Mouse (Mus musculus): ENCODE measurements around the gene Mapt. TPM values are rescaled to one million over a fixed set of nuclear protein-coding genes. Genes with fewer than 3 reads are reported as not detected.

Gene Mapt
- total RNA-seq (2023) = not detected in 4 replicates

DNA sequence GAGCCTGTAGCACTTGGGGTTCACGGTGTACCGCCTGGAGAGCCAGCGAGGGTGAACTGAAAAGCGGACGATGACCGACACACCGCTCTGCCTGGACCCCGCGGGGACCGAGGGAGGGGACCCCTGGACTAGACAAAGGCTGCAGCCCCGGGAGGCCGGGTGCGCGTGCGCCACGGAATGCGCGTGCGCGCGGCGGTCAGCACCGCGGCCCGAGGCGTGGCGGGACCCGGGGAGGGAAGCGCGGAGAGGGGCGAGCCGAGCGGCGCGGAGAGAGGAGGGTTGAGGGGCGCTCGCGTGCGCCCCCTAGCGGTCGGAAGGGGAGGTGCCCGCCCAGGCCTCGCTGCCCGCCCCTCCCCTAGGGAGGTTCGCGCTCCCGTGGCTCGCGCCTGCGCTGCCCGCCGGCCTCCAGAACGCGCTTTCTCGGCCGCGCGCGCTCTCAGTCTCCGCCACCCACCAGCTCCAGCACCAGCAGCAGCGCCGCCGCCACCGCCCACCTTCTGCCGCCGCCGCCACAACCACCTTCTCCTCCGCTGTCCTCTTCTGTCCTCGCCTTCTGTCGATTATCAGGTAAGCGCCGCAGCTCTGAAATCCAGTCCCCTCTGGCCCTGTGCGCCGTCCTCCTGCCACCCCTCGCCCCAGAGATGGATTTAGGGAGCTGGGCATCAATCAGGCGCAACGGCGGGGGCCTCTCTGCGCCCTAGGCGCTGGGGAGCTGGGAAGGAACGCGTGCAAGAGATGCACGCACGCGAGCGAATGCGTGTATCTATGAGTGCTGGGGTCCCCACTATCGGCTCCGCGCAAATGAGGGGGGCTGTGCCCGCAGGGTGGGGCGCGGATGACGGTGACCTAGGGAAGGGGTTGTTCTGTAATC lies at the start of gene Mapt:
Mapt (plus strand) TSS at position 350 of the 871 bp plus-strand sequence.

DNA sequence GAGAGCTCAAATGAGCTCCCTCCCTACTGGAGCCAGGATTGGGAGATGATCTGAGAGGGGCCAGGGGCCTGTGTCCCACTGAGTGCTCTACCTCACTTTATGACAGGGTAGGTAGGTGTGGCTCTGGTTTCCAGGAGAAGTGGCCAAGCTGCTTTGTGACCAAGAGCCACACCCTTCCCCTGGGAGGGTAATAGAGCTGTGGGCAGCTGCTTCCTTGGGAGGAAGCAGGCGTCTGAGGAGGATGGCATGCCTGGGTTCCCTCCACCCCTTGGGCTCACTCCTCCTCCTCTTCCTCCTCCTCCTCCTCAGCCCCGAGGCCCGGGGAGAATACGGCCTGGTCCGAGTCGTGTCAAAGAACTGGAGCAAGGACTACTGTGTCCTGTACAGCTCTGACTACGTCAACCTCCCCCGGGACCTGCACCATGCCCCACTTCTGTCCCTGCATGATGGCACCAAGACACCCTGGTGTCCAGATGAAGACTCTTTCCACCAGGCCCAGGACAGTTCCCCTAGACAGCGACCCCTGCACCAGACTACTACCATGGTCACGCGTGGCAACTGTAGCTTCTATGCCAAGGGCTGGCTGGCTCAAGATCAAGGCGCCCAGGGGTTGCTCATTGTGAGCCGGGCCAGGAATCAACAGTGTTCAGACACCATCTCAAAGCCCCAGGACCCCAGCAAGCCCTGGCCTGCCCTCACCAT lies 44.9 kb upstream of the Mapt start, which contains the start of gene Sppl2c:
Sppl2c (plus strand) TSS at position 193 of the 702 bp plus-strand sequence.

Other genes starting within 250 kb of the Mapt start
- gene Crhr1, start 98.5 kb upstream of the Mapt start, total RNA-seq (2023) = not detected in 4 replicates
- not detected in 4 replicates for gene Sppl2c, start 45.1 kb upstream of the Mapt start, total RNA-seq (2023)
- 137 to 144 TPM (median 139 TPM) in 4 replicates for gene Kansl1, start 237.5 kb downstream of the Mapt start, total RNA-seq (2023)